Mouse (Mus musculus): ENCODE measurements around the gene Tmem210.

DNA sequence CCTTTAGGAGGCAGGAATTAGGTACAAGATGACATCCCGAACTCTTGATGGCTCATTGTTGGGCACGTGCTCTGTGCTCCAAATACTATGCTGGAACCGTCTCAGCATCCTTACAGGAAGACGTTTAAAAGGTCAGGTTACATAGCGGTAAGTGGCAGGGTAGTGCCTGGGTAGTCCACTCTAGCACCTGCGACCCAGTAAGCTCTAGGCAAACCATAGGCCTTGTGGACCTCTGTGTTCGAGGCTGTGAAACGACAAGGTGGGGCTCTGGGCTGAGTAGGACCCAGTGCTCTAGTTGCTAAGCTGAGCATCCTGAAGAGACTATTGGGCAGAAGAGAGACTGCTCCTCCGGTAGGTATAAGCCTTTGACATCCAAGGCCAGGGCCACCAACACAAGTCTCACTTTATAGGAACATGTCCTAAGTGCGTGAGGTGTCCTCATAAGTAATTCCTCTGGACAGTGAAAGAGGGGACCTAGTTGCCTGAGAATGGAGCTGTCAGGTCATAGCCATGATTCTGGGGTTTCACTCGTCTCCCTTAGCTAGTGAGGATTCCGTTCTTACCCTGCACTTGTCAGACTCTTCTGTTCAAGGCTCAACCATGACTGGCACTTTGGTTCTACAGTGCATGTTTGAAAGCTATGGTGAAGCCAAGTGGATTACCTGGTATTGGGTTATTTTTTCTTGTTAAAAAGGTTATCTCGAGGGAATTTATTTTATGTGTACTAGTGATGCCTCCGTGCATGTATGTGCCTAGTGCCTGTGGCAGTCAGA, 17.8 kb downstream of the Tmem210 start:
- TF ChIP-seq RCOR1 (conservative IDR thresholded peaks at IDR 0.05; ENCODE audit: low read depth, low read length) (no peak), CTCF (conservative IDR thresholded peaks at IDR 0.05 in 1 of 2, IDR thresholded peaks at IDR 0.05 in 1 of 2; ENCODE audit: low read depth in 2 of 2, low read length in 2 of 2) (no peak), POLR2A (IDR thresholded peaks at IDR 0.05; ENCODE audit: low read depth, low read length) (no peak), MAZ (IDR thresholded peaks at IDR 0.05; ENCODE audit: low read depth, low read length) (no peak), USF2 (conservative IDR thresholded peaks at IDR 0.05; ENCODE audit: low read depth, low read length) (no peak), TCF12 (IDR thresholded peaks at IDR 0.05; ENCODE audit: low read depth, low read length) (no peak), EP300 (IDR thresholded peaks at IDR 0.05; ENCODE audit: low read length) (no peak), MAX (IDR thresholded peaks at IDR 0.05; ENCODE audit: low read length) (no peak), ZKSCAN1 (IDR thresholded peaks at IDR 0.05; ENCODE audit: borderline replicate concordance, low read depth, low read length) (no peak), ELF1 (IDR thresholded peaks at IDR 0.05; ENCODE audit: low read depth, low read length) (no peak), JUND (conservative IDR thresholded peaks at IDR 0.05; ENCODE audit: low read depth, low read length) (no peak), GABPA (IDR thresholded peaks at IDR 0.05; ENCODE audit: insufficient replicate concordance, low read depth, low read length) (no peak), CHD2 (IDR thresholded peaks at IDR 0.05; ENCODE audit: low read length) (no peak)
